Mouse (Mus musculus): ENCODE measurements at regions not wholly inside any gene's neighbourhood (a gene's known extent, or its start where the extent isn't known, plus 50 kb on each side); places are given as distances from the start of the nearest gene placed in this dataset.
A peak's percentile ranks its signal among the peaks of the same experiment; 100 is the strongest.

DNA sequence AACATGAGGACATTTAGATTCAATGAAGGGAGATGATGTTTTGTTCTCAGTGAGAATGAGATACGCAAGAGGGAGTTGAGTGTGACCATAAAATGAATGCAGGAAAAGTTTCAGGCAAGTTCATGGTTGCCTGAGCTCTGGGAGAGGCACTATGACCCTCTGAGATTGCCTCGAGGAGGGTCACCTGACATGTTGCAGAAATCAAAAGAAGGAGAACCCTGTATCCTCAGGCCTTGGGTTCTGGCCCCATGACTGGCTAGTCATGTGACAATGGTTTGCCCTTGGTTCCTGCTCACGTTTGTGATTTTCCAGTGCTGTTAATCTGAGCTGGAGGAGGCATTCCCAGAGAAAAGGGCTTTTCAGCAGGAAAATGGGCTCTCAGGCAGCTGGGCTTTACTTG lies 98.9 kb downstream of the Mab21l3 start:
- DNase-seq (ENCODE audit: low spot score), result no peak

DNA sequence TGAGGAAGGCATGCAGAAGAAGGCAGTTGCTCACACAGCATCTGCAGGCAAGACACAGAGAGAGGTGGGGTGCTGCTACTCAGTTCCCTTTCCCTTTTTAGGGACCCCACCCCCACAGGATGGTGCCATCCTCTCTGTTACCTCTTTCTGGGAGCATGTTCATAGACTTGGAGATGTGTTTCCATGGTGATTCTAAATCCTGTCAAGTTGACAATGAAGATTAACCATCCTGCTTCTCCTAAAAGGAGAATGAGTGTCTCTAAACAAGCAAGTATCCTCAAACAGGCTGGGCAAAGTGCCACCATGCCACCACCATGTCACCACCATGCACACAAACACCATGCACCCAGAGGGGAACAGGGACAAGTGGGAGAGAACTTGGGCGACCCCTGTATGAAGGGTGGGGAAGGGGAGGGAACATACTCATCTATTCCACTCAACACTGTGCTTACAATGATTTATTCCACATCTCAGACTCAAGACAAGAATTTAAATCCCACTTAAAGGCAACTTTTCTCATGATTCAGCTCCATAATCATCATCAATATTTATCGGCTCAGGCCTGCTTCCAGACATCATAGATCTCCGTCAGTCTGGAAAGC lies 99.6 kb downstream of the Mab21l3 start:
- no peak for DNase-seq (ENCODE audit: low spot score)

DNA sequence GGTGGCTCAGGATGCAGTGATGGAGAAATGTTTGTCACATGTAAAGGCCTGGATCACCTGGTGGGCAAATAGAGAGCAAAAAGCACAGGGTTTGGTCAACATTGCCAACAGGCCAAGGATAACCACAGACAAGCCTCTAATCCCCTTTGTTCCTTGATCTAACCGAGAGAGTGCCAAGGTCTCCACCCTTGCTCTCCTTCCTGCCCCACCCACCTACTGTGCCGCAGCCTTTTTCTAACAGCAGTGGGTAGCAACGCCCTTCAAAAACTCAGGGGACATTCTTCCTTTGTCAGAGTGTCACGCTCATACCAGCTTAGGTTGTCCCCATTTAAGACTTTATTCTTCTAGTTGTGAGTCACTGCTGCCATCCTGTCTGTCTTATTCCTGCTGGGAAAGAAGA lies 100.6 kb downstream of the Mab21l3 start:
- DNase-seq (ENCODE audit: low spot score), result no peak

DNA sequence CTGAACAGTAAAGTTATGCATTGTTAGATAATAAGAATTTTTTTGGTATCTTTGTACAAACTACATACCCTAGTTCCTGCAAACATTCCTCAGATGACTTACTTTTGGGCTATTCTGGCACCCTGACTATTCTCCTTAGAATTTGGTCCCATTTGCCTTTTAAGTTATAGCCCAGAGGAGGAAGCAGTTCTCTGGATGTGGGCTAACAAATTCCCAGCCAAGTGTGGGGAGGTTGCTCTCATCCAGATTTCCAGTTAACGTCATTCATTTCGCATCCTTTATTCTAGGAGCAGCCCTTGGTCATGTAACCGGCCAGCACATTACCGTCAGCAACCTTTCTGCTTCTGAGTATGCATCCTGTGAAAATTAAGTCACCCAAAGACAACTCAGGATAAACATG lies 107.9 kb downstream of the Mab21l3 start:
- no peak for DNase-seq (ENCODE audit: low spot score)

GRCm38 (mm10) chr3:101737197-101737596 lies 111.6 kb downstream of the Mab21l3 start:
- no peak for DNase-seq (ENCODE audit: low spot score)

- DNase-seq (ENCODE audit: low spot score), result no peak
Measured at GRCm38 (mm10) chr3:101729044-101729443, 119.7 kb downstream of the Mab21l3 start.

GRCm38 (mm10) chr3:101722926-101723325 lies 118.4 kb upstream of the Atp1a1 start:
- peak; percentile 17 for DNase-seq (ENCODE audit: low spot score)

GRCm38 (mm10) chr3:101722001-101722400 lies 117.5 kb upstream of the Atp1a1 start:
- no peak for DNase-seq (ENCODE audit: low spot score)

- no peak for DNase-seq (ENCODE audit: low spot score)
Measured at GRCm38 (mm10) chr3:101715416-101715815, 110.9 kb upstream of the Atp1a1 start.

- DNase-seq (ENCODE audit: low spot score), result no peak
Measured at GRCm38 (mm10) chr3:101714810-101715209, 110.3 kb upstream of the Atp1a1 start.

DNA sequence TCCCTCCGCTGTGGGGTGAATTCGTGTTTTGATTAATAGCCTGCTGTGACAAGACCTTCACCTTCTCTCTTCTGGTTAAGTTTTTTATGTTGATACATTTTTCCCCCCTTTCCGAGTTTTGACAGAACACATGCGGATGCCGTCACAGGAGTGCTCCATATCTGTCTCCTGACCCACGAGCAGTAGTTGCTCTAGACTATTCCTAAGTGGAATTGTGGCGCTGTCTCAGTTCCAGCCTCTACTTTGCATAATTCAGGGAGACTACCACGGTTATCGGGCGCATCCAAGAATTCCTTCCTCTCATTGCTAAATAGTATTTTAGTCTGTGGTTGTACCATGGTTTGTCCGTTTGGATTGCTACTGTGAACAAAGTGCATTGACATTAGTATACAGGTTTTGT lies 109.2 kb upstream of the Atp1a1 start:
- no peak for DNase-seq (ENCODE audit: low spot score)

GRCm38 (mm10) chr3:101713138-101713638 lies 108.7 kb upstream of the Atp1a1 start:
- DNase-seq (ENCODE audit: low spot score), result peak; percentile 34

DNA sequence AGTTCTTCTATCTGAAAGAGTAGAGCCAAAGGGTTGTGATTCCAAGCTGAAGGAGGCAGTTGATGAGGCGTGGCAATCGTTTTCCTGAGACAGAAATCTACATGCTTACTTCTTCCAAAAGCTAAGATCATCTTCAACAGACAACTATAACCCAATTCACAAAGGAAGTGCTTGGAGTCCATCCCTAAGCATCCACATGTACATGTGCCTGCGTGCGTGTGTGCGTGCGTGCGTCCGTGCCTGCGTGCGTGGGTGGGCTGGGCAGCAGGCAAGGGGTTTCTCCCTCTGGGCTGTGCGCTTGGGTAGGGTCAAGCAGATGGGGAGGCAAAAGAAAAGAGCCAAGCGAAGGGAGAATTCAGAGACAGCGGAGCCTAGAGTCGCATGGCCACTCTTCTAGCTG lies 108.2 kb upstream of the Atp1a1 start:
- no peak for DNase-seq (ENCODE audit: low spot score)

DNA sequence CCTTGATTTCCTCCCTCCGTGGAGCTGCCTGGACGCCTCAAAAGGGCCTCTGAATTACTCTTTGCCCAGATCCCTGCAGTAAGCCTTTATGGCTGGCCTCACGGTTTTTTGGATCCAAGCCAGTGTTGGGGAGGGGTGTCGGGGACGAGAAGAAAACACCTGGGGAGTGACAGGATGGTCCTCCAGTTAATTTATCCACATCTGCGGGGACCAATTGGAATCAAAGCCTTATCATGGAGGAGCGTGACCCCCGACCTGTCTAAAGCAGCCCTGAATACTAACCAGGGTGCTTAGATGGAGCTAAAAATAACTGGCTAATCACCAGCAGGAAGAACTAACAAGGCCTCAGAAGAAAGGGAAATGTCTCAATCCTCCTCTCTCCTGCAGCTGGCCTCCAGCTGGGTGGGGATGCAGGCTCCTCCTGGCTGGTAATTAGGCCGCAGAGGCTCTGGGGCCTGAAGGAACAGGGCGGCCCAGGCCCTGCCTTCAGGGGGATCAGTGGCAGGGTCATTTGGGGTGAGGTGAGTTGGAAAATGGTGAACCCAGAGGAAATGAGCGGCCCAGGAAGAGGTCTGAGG lies 107.2 kb upstream of the Atp1a1 start:
- DNase-seq (ENCODE audit: low spot score), result peak; percentile 67

DNA sequence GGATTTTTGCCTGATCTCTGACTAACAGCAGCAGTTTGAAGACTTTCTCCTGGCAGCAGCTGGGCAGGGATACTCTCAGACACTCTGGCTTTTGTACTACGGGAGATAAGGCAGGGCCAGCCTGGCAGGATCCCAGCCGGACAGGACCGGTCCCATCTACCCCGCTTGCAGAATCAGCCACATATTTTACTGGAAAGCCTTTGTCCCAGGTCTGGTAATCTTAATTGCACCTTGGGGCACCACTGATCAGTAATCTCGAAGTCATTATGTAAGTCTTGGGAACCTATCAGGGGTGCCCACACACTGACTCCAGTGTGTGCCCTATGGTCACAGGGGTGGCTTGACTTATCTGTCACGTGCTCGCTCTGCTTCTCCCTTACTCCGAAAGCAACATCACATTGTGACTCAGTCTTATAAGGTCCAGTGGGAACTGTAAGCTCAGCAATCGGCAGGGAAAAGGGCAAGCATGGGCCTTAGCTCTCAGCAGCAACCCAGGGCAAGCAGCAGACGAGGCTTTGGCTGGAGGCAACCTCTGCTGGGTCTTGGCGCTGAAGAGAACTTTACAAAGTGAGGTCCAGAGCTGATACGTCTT lies 105.0 kb upstream of the Atp1a1 start:
- DNase-seq (ENCODE audit: low spot score), result no peak

GRCm38 (mm10) chr3:101708821-101709220 lies 104.3 kb upstream of the Atp1a1 start:
- no peak for DNase-seq (ENCODE audit: low spot score)

- DNase-seq (ENCODE audit: low spot score), result no peak
Measured at GRCm38 (mm10) chr3:101704919-101705318, 100.4 kb upstream of the Atp1a1 start.

DNA sequence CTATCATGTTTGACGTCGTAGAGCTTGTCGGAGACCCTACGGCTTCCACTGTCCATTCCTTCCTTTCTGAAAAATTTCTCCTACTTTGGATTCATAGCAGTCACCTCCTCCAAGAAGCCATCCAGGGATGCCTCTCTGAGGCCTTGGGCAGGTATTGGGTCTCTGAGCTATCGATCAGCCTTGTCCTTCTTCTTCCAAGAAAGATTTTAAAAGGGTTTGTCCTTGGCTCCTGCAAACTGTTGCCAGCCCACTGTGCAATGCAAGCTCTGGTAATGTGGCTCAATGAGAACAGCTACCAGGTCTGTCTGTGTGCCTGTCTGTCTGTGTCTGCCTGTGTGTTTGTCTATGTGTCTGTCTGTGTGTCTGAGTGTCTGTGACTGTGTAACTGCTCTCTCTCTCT lies 99.8 kb upstream of the Atp1a1 start:
- DNase-seq (ENCODE audit: low spot score), result no peak

DNA sequence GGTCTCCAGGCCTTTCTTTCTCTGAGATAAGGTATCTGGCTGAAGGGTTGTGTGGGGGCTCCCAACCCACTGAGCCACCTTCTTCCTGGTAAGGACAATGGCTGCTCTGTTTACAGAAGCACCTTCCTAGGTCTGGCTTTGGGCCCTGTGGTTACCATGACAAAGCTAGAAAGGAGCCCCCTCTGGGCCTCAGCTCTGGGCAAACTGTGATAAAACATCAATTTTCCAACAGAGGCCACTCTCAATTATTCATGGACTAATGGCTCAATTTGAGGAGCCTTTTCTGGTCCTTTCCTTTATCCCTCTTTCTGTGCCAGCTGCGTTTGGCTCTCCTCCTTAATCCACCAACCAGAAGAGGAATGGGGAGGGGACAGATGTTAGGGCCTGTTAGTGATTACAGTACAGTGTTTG lies 97.3 kb upstream of the Atp1a1 start:
- no peak for DNase-seq (ENCODE audit: low spot score)

GRCm38 (mm10) chr3:101700974-101701610 lies 96.6 kb upstream of the Atp1a1 start:
- no peak for DNase-seq (ENCODE audit: low spot score)

DNA sequence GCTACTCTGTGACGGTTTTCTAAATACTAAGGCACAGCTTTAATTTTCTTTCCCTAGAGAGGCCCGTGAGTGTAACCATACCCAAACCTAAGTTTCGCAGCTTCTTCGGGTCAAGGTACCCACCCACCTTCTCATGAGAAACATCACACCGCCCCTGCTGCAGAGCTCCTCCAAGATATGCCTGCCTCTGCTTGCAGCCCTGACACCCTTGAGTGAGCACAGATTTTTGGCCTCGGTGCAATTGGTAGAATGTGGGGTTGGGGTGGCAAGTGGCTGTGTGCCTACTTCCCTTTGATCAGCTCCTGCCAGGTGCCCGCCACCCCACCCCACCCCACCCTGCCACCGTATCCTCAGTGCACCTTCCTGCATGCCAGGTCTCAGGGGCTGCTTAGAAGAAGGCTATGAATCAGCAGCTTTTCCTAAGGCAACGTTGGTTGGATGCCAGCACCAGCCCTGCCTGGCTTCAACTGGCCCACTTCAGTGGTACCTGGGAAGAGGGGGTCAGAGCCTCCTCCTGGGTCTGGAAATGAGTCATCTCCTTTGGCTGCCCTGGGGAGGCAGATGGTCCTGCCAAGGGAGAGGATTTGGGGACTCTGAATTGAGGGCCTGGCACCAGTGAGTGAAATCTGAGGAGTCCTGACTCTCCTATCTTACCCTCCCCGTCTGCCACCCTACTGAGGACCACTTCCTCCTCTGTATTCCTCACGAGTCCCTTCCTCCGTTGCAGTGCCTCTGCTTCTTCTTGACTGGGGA lies 95.6 kb upstream of the Atp1a1 start:
- no peak for DNase-seq (ENCODE audit: low spot score)

- DNase-seq (ENCODE audit: low spot score), result no peak
Measured at GRCm38 (mm10) chr3:101696832-101697231, 92.3 kb upstream of the Atp1a1 start.
